Mouse (Mus musculus): ENCODE measurements around the gene Fgfr2.
"Not testable (repeated sequence)": the region's sequence is repeated elsewhere in the genome, so short reads cannot be mapped to it uniquely, and the experiment has no call there.

Gene Fgfr2

GRCm38 (mm10) chr7:131543623-131544481 is 1579.3 kb downstream of the Fgfr2 start:
- no peak for DNase-seq (ENCODE audit: low read depth)

GRCm38 (mm10) chr7:131542872-131543622 is 1580.1 kb downstream of the Fgfr2 start:
- DNase-seq (ENCODE audit: low read depth), result no peak

- no peak for DNase-seq (ENCODE audit: low read depth)
Measured at GRCm38 (mm10) chr7:131542115-131542871, 1580.9 kb downstream of the Fgfr2 start, which contains the start of gene Hmx3. Gene Hmx3 (plus strand): TSS chr7:131542867.

- no peak for DNase-seq (ENCODE audit: low read depth)
Measured at GRCm38 (mm10) chr7:131541184-131542114, 1581.7 kb downstream of the Fgfr2 start.

- peak; percentile 87 for DNase-seq (ENCODE audit: low read depth)
Measured at GRCm38 (mm10) chr7:131539979-131540378, 1583.2 kb downstream of the Fgfr2 start.

GRCm38 (mm10) chr7:131503739-131504138 is 1619.4 kb downstream of the Fgfr2 start:
- DNase-seq (ENCODE audit: low read depth), result no peak

- DNase-seq (ENCODE audit: low read depth), result no peak
Measured at GRCm38 (mm10) chr7:131478403-131478802, 1644.7 kb downstream of the Fgfr2 start.

GRCm38 (mm10) chr7:131477140-131477539 is 1646.0 kb downstream of the Fgfr2 start:
- no peak for DNase-seq (ENCODE audit: low read depth)

- no peak for DNase-seq (ENCODE audit: low read depth)
Measured at GRCm38 (mm10) chr7:131471551-131471950, 1651.6 kb downstream of the Fgfr2 start.

GRCm38 (mm10) chr7:131469506-131469905 is 1653.6 kb downstream of the Fgfr2 start:
- DNase-seq (ENCODE audit: low read depth), result peak; percentile 7

GRCm38 (mm10) chr7:131467312-131467711 is 1655.8 kb downstream of the Fgfr2 start:
- DNase-seq (ENCODE audit: low read depth), result no peak

GRCm38 (mm10) chr7:131465735-131466134 is 1657.4 kb downstream of the Fgfr2 start:
- no peak for DNase-seq (ENCODE audit: low read depth)

- no peak for DNase-seq (ENCODE audit: low read depth)
Measured at GRCm38 (mm10) chr7:131465117-131465601, 1658.0 kb downstream of the Fgfr2 start.

GRCm38 (mm10) chr7:131456714-131457113 is 1666.4 kb downstream of the Fgfr2 start:
- no peak for DNase-seq (ENCODE audit: low read depth)

GRCm38 (mm10) chr7:131437051-131437450 is 1686.1 kb downstream of the Fgfr2 start:
- no peak for DNase-seq (ENCODE audit: low read depth)

- DNase-seq (ENCODE audit: low read depth), result no peak
Measured at GRCm38 (mm10) chr7:131434276-131434675, 1688.9 kb downstream of the Fgfr2 start.

GRCm38 (mm10) chr7:131432244-131432643 is 1690.9 kb downstream of the Fgfr2 start:
- peak; percentile 66 for DNase-seq (ENCODE audit: low read depth)

GRCm38 (mm10) chr7:131427331-131427730 is 1695.8 kb downstream of the Fgfr2 start:
- DNase-seq (ENCODE audit: low read depth), result no peak

GRCm38 (mm10) chr7:131424912-131425311 is 1698.2 kb downstream of the Fgfr2 start:
- DNase-seq (ENCODE audit: low read depth), result no peak

GRCm38 (mm10) chr7:131417605-131418004 is 1705.5 kb downstream of the Fgfr2 start:
- no peak for DNase-seq (ENCODE audit: low read depth)

GRCm38 (mm10) chr7:131416742-131417141 is 1706.4 kb downstream of the Fgfr2 start:
- not testable (repeated sequence) for DNase-seq (ENCODE audit: low read depth)

Measured in NIH3T3 (cell line).